Mouse (Mus musculus) kidney, postnatal 36 days (tissue): ENCODE data around the gene Pcdh11x.
"Not testable (repeated sequence)": the region's sequence is repeated elsewhere in the genome, so short reads cannot be mapped to it uniquely, and the experiment has no call there.

Experiments used
- DNase-seq, 2 experiments: peaks; one replicate each; pipeline ENCODE4 v3.0.0; 2021 to 2022; ENCODE audit warnings: mixed read lengths in 2 of 2

The Pcdh11x gene

GRCm38 (mm10) chrX:120290011-120290899, at the start of gene Pcdh11x:
Gene Pcdh11x (plus strand): TSS chrX:120290259.
- DNase-seq: peak in 1 of 2 experiments; percentile 2

- no peak for DNase-seq
These were observed 30.0 kb upstream of the Pcdh11x start for GRCm38 (mm10) chrX:120260089-120260488.

GRCm38 (mm10) chrX:120285522-120285921, 4.5 kb upstream of the Pcdh11x start:
- DNase-seq: no peak

GRCm38 (mm10) chrX:120287502-120287901, 2.6 kb upstream of the Pcdh11x start:
- peak in 1 of 2 experiments; percentile 1 for DNase-seq

- no peak for DNase-seq
These were observed 831 bp downstream of the Pcdh11x start for GRCm38 (mm10) chrX:120290900-120291280.

- no peak for DNase-seq
These were observed 1.6 kb downstream of the Pcdh11x start for GRCm38 (mm10) chrX:120291696-120292095.

GRCm38 (mm10) chrX:120292832-120293750, 3.0 kb downstream of the Pcdh11x start:
- peak in 1 of 2 experiments; percentile 2 for DNase-seq

- no peak for DNase-seq
These were observed 11.6 kb downstream of the Pcdh11x start for GRCm38 (mm10) chrX:120301469-120302175.

GRCm38 (mm10) chrX:120312995-120313394, 22.9 kb downstream of the Pcdh11x start, which contains the start of gene H2afb3:
Gene H2afb3 (minus strand): TSS chrX:120313095.
- not testable (repeated sequence) for DNase-seq

GRCm38 (mm10) chrX:120466225-120466624, 176.2 kb downstream of the Pcdh11x start:
- DNase-seq: no peak

- DNase-seq: no peak
These were observed 196.4 kb downstream of the Pcdh11x start for GRCm38 (mm10) chrX:120486428-120486827.

- DNase-seq: no peak
These were observed 234.9 kb downstream of the Pcdh11x start for GRCm38 (mm10) chrX:120524986-120525385.

GRCm38 (mm10) chrX:120599309-120599708, 309.2 kb downstream of the Pcdh11x start:
- no peak for DNase-seq

- DNase-seq: no peak
These were observed 328.4 kb downstream of the Pcdh11x start for GRCm38 (mm10) chrX:120618460-120618859.

- not testable (repeated sequence) for DNase-seq
These were observed 380.2 kb downstream of the Pcdh11x start for GRCm38 (mm10) chrX:120670236-120670635.

GRCm38 (mm10) chrX:120734144-120734543, 444.1 kb downstream of the Pcdh11x start:
- no peak for DNase-seq

GRCm38 (mm10) chrX:120735792-120736191, 445.7 kb downstream of the Pcdh11x start:
- DNase-seq: no peak

GRCm38 (mm10) chrX:120944556-120944955, 654.5 kb downstream of the Pcdh11x start:
- DNase-seq: no peak
